Mouse (Mus musculus) cerebellum, adult 2 months (tissue): Measurements from ENCODE around the gene Sorcs2.

ENCODE experiments used
- CTCF ChIP-seq: fragments of 200-500 bp; IDR thresholded peaks from 2 replicates; pipeline ENCODE4 v1.5.1; 2011; ENCODE audit warnings: low read depth, mild to moderate bottlenecking, control low read depth, low read length, moderate library complexity, borderline replicate concordance; ENCODE audit not compliant: insufficient read depth
- POLR2A ChIP-seq: fragments of 200-500 bp; IDR thresholded peaks from 2 replicates; pipeline ENCODE4 v1.6.1; 2011; ENCODE audit warnings: low read length, control low read depth, borderline replicate concordance; ENCODE audit not compliant: insufficient read depth

DNA sequence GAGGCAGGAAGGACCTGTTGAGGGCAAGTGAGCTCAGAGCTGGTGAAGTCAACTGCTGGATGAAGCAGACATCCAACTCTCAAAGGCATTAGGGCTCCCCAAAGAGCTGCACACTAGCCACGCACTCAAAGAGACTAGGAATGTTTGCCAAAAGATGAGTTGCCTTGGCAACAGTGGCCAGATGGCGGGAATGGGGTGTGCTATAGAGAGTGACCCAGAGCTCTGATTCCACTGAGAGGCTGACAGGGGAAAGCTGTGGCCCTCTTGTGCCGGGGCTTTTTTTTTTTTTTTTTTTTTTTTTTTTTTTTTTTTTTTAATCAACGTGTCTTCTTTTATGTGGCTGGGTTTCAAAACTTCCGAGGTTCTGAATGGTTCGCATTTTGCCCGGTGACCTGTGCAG lies 63.7 kb downstream of the Sorcs2 start:
- TF ChIP-seq CTCF, result no peak
- TF ChIP-seq POLR2A, result no peak
